8 mouse cellular contexts compared by ENCODE assay signal in genomic region chr4:53440816-53441571, GRCm38 (mm10). TPM values are rescaled to one million over a fixed set of nuclear protein-coding genes. Genes with fewer than 3 reads are reported as not detected.
DNase-seq lines count a peak whose midpoint lies in the region; ATAC-seq and TF ChIP-seq lines count a peak whose summit lies in the region.

No protein-coding gene starts in this region.

- peak overlapping the region; percentile 86 for H3K27ac ChIP-seq in embryonic facial prominence, embryonic 13.5 days
- peak overlapping the region; percentile 81 for H3K27ac ChIP-seq in heart, embryonic 12.5 days (ENCODE audit: poor library complexity, severe bottlenecking)
- peak overlapping the region; percentile 95 for H3K27ac ChIP-seq in kidney, embryonic 16.5 days (ENCODE audit: low read length)
- H3K27ac ChIP-seq in liver, embryonic 14.5 days = no peak overlapping the region

- peak overlapping the region; percentile 85 for H3K9ac ChIP-seq in embryonic facial prominence, embryonic 13.5 days
- H3K9ac ChIP-seq in heart, embryonic 12.5 days = peak overlapping the region; percentile 87
- H3K9ac ChIP-seq in kidney, embryonic 16.5 days (replicated peaks; ENCODE audit: low read length) = peak overlapping the region; percentile 87
- H3K9ac ChIP-seq in liver, embryonic 14.5 days (replicated peaks) = peak overlapping the region; percentile 81; the same call in 1 of the 2 replicates

- peaks cover 40% of the 10 kb centered on the region for H3K4me1 ChIP-seq in embryonic facial prominence, embryonic 13.5 days
- H3K4me1 ChIP-seq in heart, embryonic 12.5 days (replicated peaks) = peaks cover 24% of the 10 kb centered on the region
- peaks cover 46% of the 10 kb centered on the region for H3K4me1 ChIP-seq in kidney, embryonic 16.5 days (ENCODE audit: insufficient read depth, low read length)
- H3K4me1 ChIP-seq in liver, embryonic 14.5 days (replicated peaks; ENCODE audit: control insufficient read depth in 2 of 2, insufficient read depth in 2 of 2, low read length in 1 of 2) = peaks cover 11 to 15% of the 10 kb centered on the region in 2 experiments

- DNase-seq in B cell, adult 2 months = peak; percentile 46 to 50
- DNase-seq in adrenal gland, adult 2 months = peak; percentile 69
- DNase-seq in liver, embryonic 14.5 days (ENCODE audit: low read depth in 3 of 3, low spot score in 3 of 3) = no peak
- peak; percentile 52 for DNase-seq in neural tube, embryonic 10.5 days (ENCODE audit: extremely low spot score, low spot score)
- DNase-seq in testis, postnatal 10 days (ENCODE audit: low spot score) = peak; percentile 63

- no peaks in the 10 kb centered on the region for H3K36me3 ChIP-seq in embryonic facial prominence, embryonic 13.5 days
- H3K36me3 ChIP-seq in heart, embryonic 12.5 days = no peaks in the 10 kb centered on the region
- H3K36me3 ChIP-seq in kidney, embryonic 16.5 days (ENCODE audit: insufficient read depth, low read length) = no peaks in the 10 kb centered on the region
- H3K36me3 ChIP-seq in liver, embryonic 14.5 days (replicated peaks; ENCODE audit: control insufficient read depth, insufficient read depth, low read depth) = no peaks in the 10 kb centered on the region

- no peaks in the 10 kb centered on the region for H3K9me3 ChIP-seq in embryonic facial prominence, embryonic 13.5 days
- no peaks in the 10 kb centered on the region for H3K9me3 ChIP-seq in heart, embryonic 12.5 days (replicated peaks)
- H3K9me3 ChIP-seq in kidney, embryonic 16.5 days (ENCODE audit: low read length) = no peaks in the 10 kb centered on the region
- H3K9me3 ChIP-seq in liver, embryonic 14.5 days (ENCODE audit: control insufficient read depth, low read length) = no peaks in the 10 kb centered on the region

- TF ChIP-seq CTCF in liver, embryonic 14.5 days (IDR thresholded peaks at IDR 0.05; ENCODE audit: low read depth) = no peak

- peak overlapping the region; percentile 95 for H3K4me2 ChIP-seq in embryonic facial prominence, embryonic 13.5 days
- H3K4me2 ChIP-seq in heart, embryonic 12.5 days = peak overlapping the region; percentile 91
- peak overlapping the region; percentile 94 for H3K4me2 ChIP-seq in kidney, embryonic 16.5 days (replicated peaks; ENCODE audit: low read depth, low read length)
- H3K4me2 ChIP-seq in liver, embryonic 14.5 days (ENCODE audit: low read depth) = peak overlapping the region; percentile 82

- H3K4me3 ChIP-seq in embryonic facial prominence, embryonic 13.5 days = peak overlapping the region; percentile 89
- H3K4me3 ChIP-seq in heart, embryonic 12.5 days = peak overlapping the region; percentile 72
- H3K4me3 ChIP-seq in kidney, embryonic 16.5 days (ENCODE audit: low read length) = peak overlapping the region; percentile 68
- peak overlapping the region; percentile 74 to 75 for H3K4me3 ChIP-seq in liver, embryonic 14.5 days (ENCODE audit: insufficient read depth in 1 of 2, low read depth in 2 of 2, low read length in 2 of 2)

- under 1% methylated on average over 41 of the region's 45 CpGs for WGBS in embryonic facial prominence, embryonic 13.5 days
- WGBS in heart, embryonic 12.5 days = under 1% methylated on average over 45 of the region's 45 CpGs
- WGBS in kidney, embryonic 16.5 days = under 1% methylated on average over 39 of the region's 45 CpGs
- WGBS in liver, embryonic 14.5 days (ENCODE audit: insufficient replicate concordance) = 2% methylated on average over 45 of the region's 45 CpGs

- no peaks in the 10 kb centered on the region for H3K27me3 ChIP-seq in embryonic facial prominence, embryonic 13.5 days
- no peaks in the 10 kb centered on the region for H3K27me3 ChIP-seq in heart, embryonic 12.5 days (replicated peaks)
- no peaks in the 10 kb centered on the region for H3K27me3 ChIP-seq in kidney, embryonic 16.5 days (ENCODE audit: insufficient read depth, low read length)
- peaks cover 33% of the 10 kb centered on the region for H3K27me3 ChIP-seq in liver, embryonic 14.5 days (ENCODE audit: control insufficient read depth, insufficient read depth, low read length)

- ATAC-seq in embryonic facial prominence, embryonic 13.5 days (ENCODE audit: insufficient number of reproducible peaks, insufficient read depth, low FRiP score, low TSS enrichment, low read depth) = no peak
- peak; percentile 12; the same call in 1 of the 2 replicates for ATAC-seq in heart, embryonic 12.5 days (ENCODE audit: insufficient number of reproducible peaks, low FRiP score)
- ATAC-seq in kidney, embryonic 16.5 days (ENCODE audit: low FRiP score, low TSS enrichment) = peak; percentile 35
- no peak for ATAC-seq in liver, embryonic 14.5 days (ENCODE audit: insufficient read depth)

- TF ChIP-seq EP300 in liver, embryonic 14.5 days (IDR thresholded peaks at IDR 0.05; ENCODE audit: low read depth) = no peak

RNA-seq across cellular contexts. Expression of gene Slc44a1, which starts 0.8 kb away (rescaled TPM):
- total RNA-seq in adrenal gland, adult 2 months (2021) = 100 to 1,000 TPM in 1 of 2 experiments, 10 to 100 TPM in 1; 79.5 to 125 TPM
- polyA plus RNA-seq in adrenal gland, adult 2 months (2012; rRNA removed) = 14.5 and 17.1 TPM in 2 replicates
- 37.3 and 44.6 TPM in 2 replicates for polyA plus RNA-seq in embryonic facial prominence, embryonic 13.5 days (2015; fragmentation: Nextera tagmentation; extraction: Ambion mirVana)
- polyA plus RNA-seq in heart, embryonic 12.5 days (2016; fragmentation: Nextera tagmentation; extraction: Ambion mirVana) = 28.7 and 30.2 TPM in 2 replicates
- 15.2 and 33.7 TPM in 2 replicates for polyA plus RNA-seq in kidney, embryonic 16.5 days (2015; fragmentation: Nextera tagmentation; extraction: Ambion mirVana)
- 6.2 and 7.7 TPM in 2 replicates for polyA plus RNA-seq in liver, embryonic 14.5 days (2012; rRNA removed)
- polyA plus RNA-seq in liver, embryonic 14.5 days (2014; fragmentation: Nextera tagmentation; extraction: Ambion mirVana) = 12.6 and 13.1 TPM in 2 replicates

Comparison
In these comparisons a context has a peak if more than half of its experiments do, and no peak if none do; other contexts are left out.
1. DNase-seq: peak in B cell, adult 2 months (2 of 2), adrenal gland, adult 2 months (single experiment), neural tube, embryonic 10.5 days (single experiment) and testis, postnatal 10 days (single experiment); none in liver, embryonic 14.5 days (0 of 3).
2. ATAC-seq: peak in heart, embryonic 12.5 days (single experiment) and kidney, embryonic 16.5 days (single experiment); none in embryonic facial prominence, embryonic 13.5 days (single experiment) and liver, embryonic 14.5 days (single experiment).
3. Peak in every context shown above with its lines, with median percentiles within 50 percentile points of each other: H3K4me2 ChIP-seq, H3K4me3 ChIP-seq and H3K9ac ChIP-seq.